Mouse (Mus musculus) neural tube, embryonic 14.5 days (tissue): ENCODE data around the gene Cmip. TPM values are rescaled to one million over a fixed set of nuclear protein-coding genes. Genes with fewer than 3 reads are reported as not detected.
A peak's percentile ranks its signal among the peaks of the same experiment; 100 is the strongest.

Experiments used
- ATAC-seq: fragments of 200-750 bp; cut with Nextera tagmentation; 2 replicates; pipeline ENCODE4 v1.8.0; 2017; ENCODE audit warnings: low read depth, mild to moderate bottlenecking, moderate TSS enrichment, moderate library complexity
- H3K27ac ChIP-seq: fragments of 300-500 bp; sonication (generic); 2 replicates; pipeline ENCODE4 v1.5.1; 2014; ENCODE audit warnings: low read depth, mild to moderate bottlenecking, control low read depth, low read length, moderate library complexity, mixed read lengths
- H3K27me3 ChIP-seq: fragments of 300-500 bp; sonication (generic); 2 replicates; pipeline ENCODE4 v1.6.1; 2014; ENCODE audit warnings: low read length; ENCODE audit not compliant: control insufficient read depth, insufficient read depth
- H3K36me3 ChIP-seq: fragments of 300-500 bp; sonication (generic); 2 replicates; pipeline ENCODE4 v1.6.1; 2014; ENCODE audit warnings: low read length, mixed read lengths; ENCODE audit not compliant: control insufficient read depth, insufficient read depth
- H3K4me1 ChIP-seq: fragments of 300-500 bp; sonication (generic); 2 replicates; pipeline ENCODE4 v1.6.1; 2014; ENCODE audit warnings: low read length; ENCODE audit not compliant: control insufficient read depth, insufficient read depth
- H3K4me2 ChIP-seq: fragments of 300-500 bp; sonication (generic); 2 replicates; pipeline ENCODE4 v1.6.1; 2014; ENCODE audit warnings: mild to moderate bottlenecking, low read depth, low read length, control low read depth
- H3K4me3 ChIP-seq: fragments of 300-500 bp; sonication (generic); 2 replicates; pipeline ENCODE4 v1.5.1; 2014; ENCODE audit warnings: low read depth, low read length, control low read depth, mixed read lengths
- H3K9ac ChIP-seq: fragments of 300-500 bp; sonication (generic); replicated peaks from 2 replicates; pipeline ENCODE4 v1.6.1; 2014; ENCODE audit warnings: low read depth, mild to moderate bottlenecking, control low read depth, low read length, mixed read lengths
- H3K9me3 ChIP-seq: fragments of 300-500 bp; sonication (generic); 2 replicates; pipeline ENCODE4 v1.6.1; 2016; ENCODE audit warnings: low read length; ENCODE audit not compliant: control insufficient read depth
- WGBS: fragments of 180-500 bp; shearing (Covaris S2); extraction: QIAGEN DNeasy Blood & Tissue Kit; methylation state at CpG from one replicate; pipeline ENCODE4 v1.1.7; 2014; 5-methylcytosine and 5-hydroxymethylcytosine counted together
- polyA plus RNA-seq: library from polyadenylated mRNA; unstranded; fragments of >200 nt; fragmentation: Nextera tagmentation; extraction: Ambion mirVana; gene quantifications from 2 replicates; pipeline ENCODE4 v1.2.1, GENCODE M21; 2014

The Cmip gene
- polyA plus RNA-seq, 1 experiment from 2014 or later: 135 TPM

GRCm38 (mm10) chr8:117367441-117367840 is 110.6 kb downstream of the Cmip start:
- Histone ChIP-seq H3K27ac (no peak overlapping the region), H3K4me1 (peaks cover 26% of the 10 kb centered on the region), H3K9ac (no peak overlapping the region), H3K9me3 (no peaks in the 10 kb centered on the region), H3K4me3 (no peak overlapping the region), H3K36me3 (no peaks in the 10 kb centered on the region), H3K27me3 (no peaks in the 10 kb centered on the region), H3K4me2 (no peak overlapping the region)
- no peak for ATAC-seq
- 75% methylated on average over 8 of the region's 8 CpGs for WGBS

- peaks cover 31% of the 10 kb centered on the region for H3K4me1 ChIP-seq
- no peak overlapping the region for H3K4me3 ChIP-seq
- no peaks in the 10 kb centered on the region for H3K27me3 ChIP-seq
- no peak overlapping the region for H3K4me2 ChIP-seq
- WGBS: 68% methylated on average over 8 of the region's 8 CpGs
- no peak overlapping the region for H3K9ac ChIP-seq
- ATAC-seq: no peak
- no peaks in the 10 kb centered on the region for H3K36me3 ChIP-seq
- no peaks in the 10 kb centered on the region for H3K9me3 ChIP-seq
- no peak overlapping the region for H3K27ac ChIP-seq
Measured at GRCm38 (mm10) chr8:117368781-117369180, 111.9 kb downstream of the Cmip start.

GRCm38 (mm10) chr8:117370009-117370408 is 113.1 kb downstream of the Cmip start:
- Histone ChIP-seq H3K4me2 (no peak overlapping the region), H3K9me3 (no peaks in the 10 kb centered on the region), H3K4me3 (no peak overlapping the region), H3K27me3 (no peaks in the 10 kb centered on the region), H3K36me3 (no peaks in the 10 kb centered on the region), H3K27ac (no peak overlapping the region), H3K9ac (no peak overlapping the region), H3K4me1 (peaks cover 31% of the 10 kb centered on the region)
- ATAC-seq: no peak
- 76% methylated on average over 8 of the region's 8 CpGs for whole genome bisulfite sequencing

- peaks cover 31% of the 10 kb centered on the region for H3K4me1 ChIP-seq
- H3K27me3 ChIP-seq: no peaks in the 10 kb centered on the region
- H3K9me3 ChIP-seq: no peaks in the 10 kb centered on the region
- no peak overlapping the region for H3K4me2 ChIP-seq
- no peaks in the 10 kb centered on the region for H3K36me3 ChIP-seq
- ATAC-seq: peak; percentile 47; the same call in 1 of the 2 replicates
- H3K27ac ChIP-seq: no peak overlapping the region
- 59% methylated on average over 7 of the region's 7 CpGs for WGBS
- H3K9ac ChIP-seq: no peak overlapping the region
- H3K4me3 ChIP-seq: no peak overlapping the region
Measured at GRCm38 (mm10) chr8:117371189-117371588, 114.3 kb downstream of the Cmip start.

- peaks cover 31% of the 10 kb centered on the region for H3K4me1 ChIP-seq
- 64% methylated on average over 12 of the region's 12 CpGs for WGBS
Measured at GRCm38 (mm10) chr8:117372070-117372469, 115.2 kb downstream of the Cmip start.

GRCm38 (mm10) chr8:117373001-117373428 is 116.2 kb downstream of the Cmip start:
- ATAC-seq: no peak
- Histone ChIP-seq H3K9me3 (no peaks in the 10 kb centered on the region), H3K4me1 (peaks cover 28% of the 10 kb centered on the region), H3K36me3 (no peaks in the 10 kb centered on the region), H3K4me3 (no peak overlapping the region), H3K27me3 (no peaks in the 10 kb centered on the region), H3K4me2 (no peak overlapping the region), H3K27ac (peak overlapping the region; percentile 16; the same call in 1 of the 2 replicates), H3K9ac (no peak overlapping the region)
- 59% methylated on average over 11 of the region's 11 CpGs for WGBS

More at GRCm38 (mm10) chr8:117372070-117372469, 115.2 kb downstream of the Cmip start:
- Histone ChIP-seq H3K4me3 (no peak overlapping the region), H3K36me3 (no peaks in the 10 kb centered on the region), H3K27ac (0 out of 2 replicates have a peak overlapping the region, but pooled peaks have one; percentile 34), H3K27me3 (no peaks in the 10 kb centered on the region), H3K9ac (no peak overlapping the region), H3K9me3 (no peaks in the 10 kb centered on the region), H3K4me2 (no peak overlapping the region)
- ATAC-seq: no peak

- no peak overlapping the region for H3K9ac ChIP-seq
- H3K4me1 ChIP-seq: peaks cover 33% of the 10 kb centered on the region
- no peak for ATAC-seq
- no peaks in the 10 kb centered on the region for H3K27me3 ChIP-seq
- no peaks in the 10 kb centered on the region for H3K9me3 ChIP-seq
- H3K4me3 ChIP-seq: no peak overlapping the region
- no peaks in the 10 kb centered on the region for H3K36me3 ChIP-seq
- no peak overlapping the region for H3K27ac ChIP-seq
- no peak overlapping the region for H3K4me2 ChIP-seq
- WGBS: 80% methylated on average over 3 of the region's 3 CpGs
Measured at GRCm38 (mm10) chr8:117374087-117374486, 117.2 kb downstream of the Cmip start.

- WGBS: 71% methylated on average over 16 of the region's 16 CpGs
- Histone ChIP-seq H3K4me3 (no peak overlapping the region), H3K4me1 (peaks cover 16% of the 10 kb centered on the region), H3K27ac (no peak overlapping the region), H3K36me3 (no peaks in the 10 kb centered on the region), H3K9ac (no peak overlapping the region), H3K9me3 (no peaks in the 10 kb centered on the region), H3K4me2 (no peak overlapping the region), H3K27me3 (no peaks in the 10 kb centered on the region)
- ATAC-seq: no peak
Measured at GRCm38 (mm10) chr8:117376997-117377396, 120.1 kb downstream of the Cmip start.

GRCm38 (mm10) chr8:117378625-117379024 is 121.8 kb downstream of the Cmip start:
- H3K27me3 ChIP-seq: no peaks in the 10 kb centered on the region
- no peaks in the 10 kb centered on the region for H3K36me3 ChIP-seq
- no peak overlapping the region for H3K4me2 ChIP-seq
- no peak overlapping the region for H3K9ac ChIP-seq
- peaks cover 8% of the 10 kb centered on the region; the same call in 1 of the 2 replicates for H3K4me1 ChIP-seq
- ATAC-seq: no peak
- H3K9me3 ChIP-seq: no peaks in the 10 kb centered on the region
- WGBS: 57% methylated on average over 7 of the region's 7 CpGs
- H3K27ac ChIP-seq: no peak overlapping the region
- no peak overlapping the region for H3K4me3 ChIP-seq
